Mouse (Mus musculus) hindbrain, embryonic 16.5 days (tissue): ENCODE data around the gene Lamp3. TPM values are rescaled to one million over a fixed set of nuclear protein-coding genes. Genes with fewer than 3 reads are reported as not detected.
"Not testable (repeated sequence)": the region's sequence is repeated elsewhere in the genome, so short reads cannot be mapped to it uniquely, and the experiment has no call there.

Source experiments
- ATAC-seq: fragments of 200-750 bp; cut with Nextera tagmentation; 2 replicates; pipeline ENCODE4 v1.8.0; 2017; ENCODE audit warnings: moderate TSS enrichment, moderate library complexity
- H3K27ac ChIP-seq: fragments of 300-500 bp; sonication (generic); 2 replicates; pipeline ENCODE4 v1.5.1; 2014; ENCODE audit warnings: low read depth, mild to moderate bottlenecking, control low read depth, low read length, moderate library complexity
- H3K27me3 ChIP-seq: fragments of 300-500 bp; sonication (generic); replicated peaks from 2 replicates; pipeline ENCODE4 v1.6.1; 2014; ENCODE audit warnings: low read length; ENCODE audit not compliant: control insufficient read depth, insufficient read depth
- H3K36me3 ChIP-seq: fragments of 300-500 bp; sonication (generic); 2 replicates; pipeline ENCODE4 v1.6.1; 2014; ENCODE audit warnings: mild to moderate bottlenecking, low read length, moderate library complexity, mixed read lengths; ENCODE audit not compliant: control insufficient read depth, insufficient read depth
- H3K4me1 ChIP-seq: fragments of 300-500 bp; sonication (generic); 2 replicates; pipeline ENCODE4 v1.6.1; 2014; ENCODE audit warnings: low read depth, low read length; ENCODE audit not compliant: control insufficient read depth, insufficient read depth
- H3K4me2 ChIP-seq: fragments of 300-500 bp; sonication (generic); 2 replicates; pipeline ENCODE4 v1.6.1; 2014; ENCODE audit warnings: mild to moderate bottlenecking, low read length, control low read depth, moderate library complexity
- H3K4me3 ChIP-seq: fragments of 300-500 bp; sonication (generic); 2 replicates; pipeline ENCODE4 v1.5.1; 2014; ENCODE audit warnings: mild to moderate bottlenecking, low read length, control low read depth, moderate library complexity
- H3K9ac ChIP-seq: fragments of 300-500 bp; sonication (generic); 2 replicates; pipeline ENCODE4 v1.6.1; 2014; ENCODE audit warnings: low read depth, mild to moderate bottlenecking, control low read depth, low read length, moderate library complexity
- H3K9me3 ChIP-seq: fragments of 300-500 bp; sonication (generic); 2 replicates; pipeline ENCODE4 v1.6.1; 2014; ENCODE audit warnings: mild to moderate bottlenecking, low read length, moderate library complexity; ENCODE audit not compliant: control insufficient read depth
- WGBS: fragments of 180-500 bp; shearing (Covaris S2); extraction: QIAGEN DNeasy Blood & Tissue Kit; methylation state at CpG from one replicate; pipeline ENCODE4 v1.1.7; 2014; 5-methylcytosine and 5-hydroxymethylcytosine counted together
- polyA plus RNA-seq: library from polyadenylated mRNA; unstranded; fragments of >200 nt; fragmentation: Nextera tagmentation; extraction: Ambion mirVana; gene quantifications from 2 replicates; pipeline ENCODE4 v1.2.1, GENCODE M21; 2015

Gene Lamp3
- polyA plus RNA-seq: 0.11 TPM in 1 of 2 replicates, not detected in the other

- Histone ChIP-seq H3K4me1 (no peaks in the 10 kb centered on the region), H3K36me3 (no peaks in the 10 kb centered on the region), H3K4me3 (no peak within 1 kb of the TSS), H3K9me3 (no peaks in the 10 kb centered on the region), H3K27ac (no peak within 1 kb of the TSS), H3K27me3 (no peaks in the 10 kb centered on the region), H3K4me2 (no peak within 1 kb of the TSS), H3K9ac (no peak within 1 kb of the TSS)
- no peak for ATAC-seq
Observed at GRCm38 (mm10) chr16:19706216-19706615, at the start of gene Lamp3. Gene Lamp3, minus strand, starts transcription at chr16:19706375.

DNA sequence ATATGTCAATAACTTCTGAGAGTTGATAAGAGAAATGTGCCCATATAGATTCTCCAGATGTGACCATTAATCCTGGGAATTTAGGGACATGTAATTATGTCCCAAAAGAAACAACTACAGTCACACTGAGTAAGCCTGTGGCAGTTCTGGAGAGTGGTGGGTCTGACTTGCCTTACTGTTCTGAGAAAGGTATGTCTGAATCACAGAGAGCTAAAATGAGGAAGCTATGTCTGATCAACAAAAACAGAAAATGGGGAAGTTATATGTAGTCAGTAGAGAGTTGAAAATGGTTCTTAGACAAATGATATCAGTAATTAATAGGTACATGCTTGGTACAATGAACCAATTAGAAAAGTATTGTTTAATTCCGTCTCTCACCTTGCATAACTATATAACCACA, 26.7 kb upstream of the Lamp3 start:
- H3K27ac ChIP-seq: no peak overlapping the region
- no peaks in the 10 kb centered on the region for H3K4me1 ChIP-seq
- no peak for ATAC-seq
- no peak overlapping the region for H3K4me2 ChIP-seq
- no peaks in the 10 kb centered on the region for H3K9me3 ChIP-seq
- no peak overlapping the region for H3K9ac ChIP-seq
- H3K4me3 ChIP-seq: no peak overlapping the region
- H3K36me3 ChIP-seq: no peaks in the 10 kb centered on the region
- no peaks in the 10 kb centered on the region for H3K27me3 ChIP-seq
- WGBS: 84% methylated on average over 1 of the region's 1 CpGs

DNA sequence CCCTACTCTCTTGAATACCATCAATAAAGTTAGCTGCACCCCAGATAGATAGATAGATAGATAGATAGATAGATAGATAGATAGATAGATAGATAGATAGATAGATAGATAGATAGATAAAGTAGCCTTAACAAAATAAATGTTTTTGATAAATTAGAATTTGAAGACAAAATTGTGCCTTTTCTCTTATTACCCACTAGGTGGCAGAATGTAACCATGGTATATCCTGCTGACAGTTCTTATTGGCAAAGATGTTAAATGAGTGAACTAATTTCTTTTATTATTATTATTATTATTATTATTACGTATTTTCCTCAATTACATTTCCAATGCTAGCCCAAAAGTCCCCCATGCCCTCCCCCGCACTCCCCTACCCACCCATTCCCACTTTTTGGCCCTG, 18.0 kb upstream of the Lamp3 start:
- not testable (repeated sequence) for H3K36me3 ChIP-seq, H3K27ac ChIP-seq, H3K27me3 ChIP-seq, H3K9ac ChIP-seq, ATAC-seq, H3K9me3 ChIP-seq, H3K4me3 ChIP-seq, H3K4me2 ChIP-seq, H3K4me1 ChIP-seq
- WGBS: 35% methylated on average over 2 of the region's 2 CpGs

GRCm38 (mm10) chr16:19720959-19721358, 14.8 kb upstream of the Lamp3 start:
- Histone ChIP-seq H3K27me3 (no peaks in the 10 kb centered on the region), H3K9ac (no peak overlapping the region), H3K4me1 (no peaks in the 10 kb centered on the region), H3K9me3 (no peaks in the 10 kb centered on the region), H3K4me3 (no peak overlapping the region), H3K27ac (no peak overlapping the region), H3K4me2 (no peak overlapping the region), H3K36me3 (no peaks in the 10 kb centered on the region)
- WGBS: 62% methylated on average over 2 of the region's 2 CpGs
- no peak for ATAC-seq

DNA sequence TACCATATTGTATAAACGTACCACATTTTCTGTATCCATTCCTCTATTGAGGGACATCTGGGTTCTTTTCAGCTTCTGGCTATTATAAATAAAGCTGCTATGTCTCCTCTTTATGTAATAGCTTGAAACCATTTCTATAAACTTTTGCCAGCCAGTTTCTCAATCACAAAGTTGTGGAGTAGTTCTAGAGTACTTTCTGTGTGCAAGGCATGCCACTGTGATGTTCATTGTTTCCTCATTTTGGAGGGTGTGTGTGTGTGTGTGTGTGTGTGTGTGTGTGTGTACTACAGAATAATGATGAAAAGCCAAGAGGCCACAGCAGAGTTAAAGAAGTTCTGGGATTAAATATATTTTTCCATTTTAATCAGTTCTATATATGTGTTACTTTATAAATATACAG, 1.2 kb upstream of the Lamp3 start:
- ATAC-seq: no peak
- 89% methylated on average over 1 of the region's 1 CpGs for whole genome bisulfite sequencing
- no peaks in the 10 kb centered on the region for H3K4me1 ChIP-seq

GRCm38 (mm10) chr16:19699207-19699606, 7.0 kb downstream of the Lamp3 start:
- no peak for ATAC-seq
- Histone ChIP-seq H3K4me3 (no peak overlapping the region), H3K4me2 (no peak overlapping the region), H3K9ac (no peak overlapping the region), H3K9me3 (no peaks in the 10 kb centered on the region), H3K36me3 (no peaks in the 10 kb centered on the region), H3K4me1 (no peaks in the 10 kb centered on the region), H3K27ac (no peak overlapping the region), H3K27me3 (no peaks in the 10 kb centered on the region)

More for the DNA sequence above, 1.2 kb upstream of the Lamp3 start:
- no peak overlapping the region for H3K9ac ChIP-seq
- no peaks in the 10 kb centered on the region for H3K9me3 ChIP-seq
- H3K4me3 ChIP-seq: no peak overlapping the region
- H3K4me2 ChIP-seq: no peak overlapping the region
- H3K27ac ChIP-seq: no peak overlapping the region
- H3K36me3 ChIP-seq: no peaks in the 10 kb centered on the region
- no peaks in the 10 kb centered on the region for H3K27me3 ChIP-seq

DNA sequence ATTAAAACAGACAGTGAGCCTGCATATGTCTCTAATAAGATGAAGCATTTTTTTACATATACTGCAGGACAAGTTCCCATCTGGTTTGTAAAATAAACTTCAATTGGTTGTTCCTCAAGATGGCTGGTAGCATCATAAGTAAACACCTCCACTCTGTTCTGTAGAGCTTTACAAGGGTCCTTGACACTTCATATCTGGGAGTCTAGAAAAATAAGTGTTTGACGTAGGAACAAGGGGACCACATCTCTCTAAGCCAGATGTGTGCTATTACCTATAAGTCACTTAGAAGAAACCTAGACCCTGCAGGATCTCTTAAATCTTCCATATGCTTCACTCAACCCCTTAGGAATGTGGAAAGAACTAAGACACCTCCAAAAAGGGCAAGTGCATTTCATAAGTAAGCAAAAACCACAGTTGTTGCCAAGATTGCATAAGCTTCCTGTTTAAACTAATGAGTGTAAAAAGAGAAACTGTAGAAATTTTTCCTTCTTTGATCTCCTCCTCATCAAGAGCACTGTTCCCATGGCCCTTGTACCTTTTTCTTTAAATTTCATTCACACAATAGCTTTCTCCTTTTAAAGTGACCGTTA, 35.3 kb downstream of the Lamp3 start:
- H3K27ac ChIP-seq: no peak overlapping the region
- 93% methylated on average over 2 of the region's 2 CpGs for whole genome bisulfite sequencing

GRCm38 (mm10) chr16:19666312-19666711, 39.9 kb downstream of the Lamp3 start:
- Histone ChIP-seq H3K9ac (no peak overlapping the region), H3K4me1 (no peaks in the 10 kb centered on the region), H3K36me3 (no peaks in the 10 kb centered on the region), H3K27me3 (no peaks in the 10 kb centered on the region), H3K4me2 (no peak overlapping the region), H3K4me3 (no peak overlapping the region), H3K9me3 (no peaks in the 10 kb centered on the region), H3K27ac (no peak overlapping the region)
- ATAC-seq: no peak
- WGBS: 58% methylated on average over 1 of the region's 1 CpGs

More for the DNA sequence above, 35.3 kb downstream of the Lamp3 start:
- Histone ChIP-seq H3K9me3 (no peaks in the 10 kb centered on the region), H3K36me3 (no peaks in the 10 kb centered on the region), H3K4me1 (no peaks in the 10 kb centered on the region), H3K4me3 (no peak overlapping the region), H3K27me3 (no peaks in the 10 kb centered on the region), H3K4me2 (no peak overlapping the region), H3K9ac (no peak overlapping the region)
- no peak for ATAC-seq

GRCm38 (mm10) chr16:19629816-19630215, 76.4 kb downstream of the Lamp3 start, which contains the start of gene Olfr171:
Gene Olfr171, minus strand, starts transcription at chr16:19629916.
- Histone ChIP-seq H3K27ac (no peak within 1 kb of the TSS), H3K4me3 (no peak within 1 kb of the TSS), H3K36me3 (no peaks in the 10 kb centered on the region), H3K9me3 (no peaks in the 10 kb centered on the region), H3K9ac (no peak within 1 kb of the TSS), H3K4me1 (no peaks in the 10 kb centered on the region), H3K27me3 (no peaks in the 10 kb centered on the region), H3K4me2 (no peak within 1 kb of the TSS)
- 80% methylated on average over 1 of the region's 1 CpGs for WGBS
- no peak for ATAC-seq

DNA sequence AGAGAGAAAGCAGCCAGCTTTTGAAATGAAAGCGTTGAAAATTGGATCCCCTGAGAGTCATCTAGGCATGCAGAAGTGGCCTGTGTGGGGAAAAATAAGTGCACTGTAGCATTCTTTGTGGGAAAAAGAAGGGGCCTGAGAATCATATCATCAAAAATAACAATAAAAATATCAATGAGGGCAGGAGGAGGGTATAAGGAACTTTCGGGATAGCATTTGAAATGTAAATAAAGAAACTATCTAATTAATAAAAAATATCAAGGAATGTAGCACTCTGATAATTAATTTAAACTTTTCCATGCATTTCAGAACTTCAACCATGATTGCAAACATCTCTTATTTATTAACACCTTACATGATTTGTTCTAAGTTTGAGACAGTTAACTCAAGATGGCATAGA, 94.4 kb downstream of the Lamp3 start, which contains the start of gene Olfr170:
Gene Olfr170 (minus strand): TSS at position 101 of the 400 bp plus-strand sequence.
- H3K27me3 ChIP-seq, H3K9ac ChIP-seq, H3K4me2 ChIP-seq, H3K4me1 ChIP-seq, H3K9me3 ChIP-seq, H3K4me3 ChIP-seq, H3K36me3 ChIP-seq, H3K27ac ChIP-seq, ATAC-seq: not testable (repeated sequence)
- 86% methylated on average over 2 of the region's 2 CpGs for WGBS
